Mouse (Mus musculus): ENCODE results near the gene Cacna2d3. TPM values are rescaled to one million over a fixed set of nuclear protein-coding genes. Genes with fewer than 3 reads are reported as not detected.

Cacna2d3 gene
- polyA plus RNA-seq, 1 experiment from 2014 or later: 63.0 TPM

GRCm38 (mm10) chr14:29137006-29137579 lies 584.6 kb downstream of the Cacna2d3 start:
- ATAC-seq (ENCODE audit: low read depth): no peak
- H3K9ac ChIP-seq (replicated peaks; ENCODE audit: low read depth, low read length): no peak overlapping the region
- H3K27me3 ChIP-seq (ENCODE audit: control insufficient read depth, insufficient read depth, low read length): no peaks in the 10 kb centered on the region
- H3K9me3 ChIP-seq (ENCODE audit: control insufficient read depth, low read length): no peaks in the 10 kb centered on the region
- WGBS: 83% methylated on average over 10 of the region's 10 CpGs
- no peak overlapping the region for H3K27ac ChIP-seq (ENCODE audit: low read depth, low read length)
- H3K4me3 ChIP-seq (ENCODE audit: low read depth, low read length): no peak overlapping the region
- no peaks in the 10 kb centered on the region for H3K4me1 ChIP-seq (ENCODE audit: control insufficient read depth, insufficient read depth, low read length)
- no peak overlapping the region for H3K4me2 ChIP-seq (ENCODE audit: low read depth, low read length)
- no peaks in the 10 kb centered on the region for H3K36me3 ChIP-seq (ENCODE audit: control insufficient read depth, insufficient read depth, low read length)

DNA sequence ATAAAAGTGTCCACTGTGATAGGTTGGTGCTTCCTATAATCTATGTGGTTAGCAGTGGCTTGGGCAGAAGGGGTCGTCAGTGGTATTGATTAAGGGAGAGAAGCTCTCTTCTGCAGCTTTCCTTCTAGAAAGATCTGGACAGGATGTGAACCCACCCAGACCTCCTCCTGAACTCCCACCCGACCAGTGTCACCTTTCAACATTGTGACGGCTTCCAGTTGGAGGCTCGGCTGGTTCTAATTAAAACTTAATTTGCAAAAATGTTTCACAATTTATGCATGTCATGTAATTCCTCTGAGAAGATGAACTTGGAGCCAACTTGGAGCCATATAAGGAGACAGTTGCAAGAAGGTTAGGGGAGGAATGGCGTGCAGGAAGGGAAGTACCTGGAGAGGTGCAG lies 586.8 kb downstream of the Cacna2d3 start:
- 89% methylated on average over 5 of the region's 5 CpGs for WGBS
- Histone ChIP-seq H3K9ac (replicated peaks; ENCODE audit: low read depth, low read length) (no peak overlapping the region), H3K4me2 (ENCODE audit: low read depth, low read length) (no peak overlapping the region), H3K4me3 (ENCODE audit: low read depth, low read length) (no peak overlapping the region), H3K9me3 (ENCODE audit: control insufficient read depth, low read length) (no peaks in the 10 kb centered on the region), H3K4me1 (ENCODE audit: control insufficient read depth, insufficient read depth, low read length) (no peaks in the 10 kb centered on the region), H3K36me3 (ENCODE audit: control insufficient read depth, insufficient read depth, low read length) (no peaks in the 10 kb centered on the region), H3K27me3 (ENCODE audit: control insufficient read depth, insufficient read depth, low read length) (no peaks in the 10 kb centered on the region), H3K27ac (ENCODE audit: low read depth, low read length) (no peak overlapping the region)
- ATAC-seq (ENCODE audit: low read depth): no peak

- Histone ChIP-seq H3K27ac (ENCODE audit: low read depth, low read length) (no peak overlapping the region), H3K9me3 (ENCODE audit: control insufficient read depth, low read length) (no peaks in the 10 kb centered on the region), H3K4me3 (ENCODE audit: low read depth, low read length) (no peak overlapping the region), H3K27me3 (ENCODE audit: control insufficient read depth, insufficient read depth, low read length) (no peaks in the 10 kb centered on the region), H3K36me3 (ENCODE audit: control insufficient read depth, insufficient read depth, low read length) (no peaks in the 10 kb centered on the region), H3K4me2 (ENCODE audit: low read depth, low read length) (no peak overlapping the region), H3K4me1 (ENCODE audit: control insufficient read depth, insufficient read depth, low read length) (no peaks in the 10 kb centered on the region), H3K9ac (replicated peaks; ENCODE audit: low read depth, low read length) (no peak overlapping the region)
- ATAC-seq (ENCODE audit: low read depth): no peak
Measured at GRCm38 (mm10) chr14:29130511-29130910, 591.2 kb downstream of the Cacna2d3 start.

- no peak overlapping the region for H3K27ac ChIP-seq (ENCODE audit: low read depth, low read length)
- no peak overlapping the region for H3K9ac ChIP-seq (replicated peaks; ENCODE audit: low read depth, low read length)
Measured at GRCm38 (mm10) chr14:29123886-29124285, 597.8 kb downstream of the Cacna2d3 start.

GRCm38 (mm10) chr14:29122749-29123148 lies 598.9 kb downstream of the Cacna2d3 start:
- Histone ChIP-seq H3K9ac (replicated peaks; ENCODE audit: low read depth, low read length) (no peak overlapping the region), H3K36me3 (ENCODE audit: control insufficient read depth, insufficient read depth, low read length) (no peaks in the 10 kb centered on the region), H3K4me2 (ENCODE audit: low read depth, low read length) (no peak overlapping the region), H3K9me3 (ENCODE audit: control insufficient read depth, low read length) (no peaks in the 10 kb centered on the region), H3K27me3 (ENCODE audit: control insufficient read depth, insufficient read depth, low read length) (no peaks in the 10 kb centered on the region), H3K27ac (ENCODE audit: low read depth, low read length) (no peak overlapping the region), H3K4me1 (ENCODE audit: control insufficient read depth, insufficient read depth, low read length) (no peaks in the 10 kb centered on the region), H3K4me3 (ENCODE audit: low read depth, low read length) (no peak overlapping the region)
- WGBS: 99% methylated on average over 3 of the region's 3 CpGs
- ATAC-seq (ENCODE audit: low read depth): no peak

More at GRCm38 (mm10) chr14:29123886-29124285, 597.8 kb downstream of the Cacna2d3 start:
- Histone ChIP-seq H3K36me3 (ENCODE audit: control insufficient read depth, insufficient read depth, low read length) (no peaks in the 10 kb centered on the region), H3K4me3 (ENCODE audit: low read depth, low read length) (no peak overlapping the region), H3K27me3 (ENCODE audit: control insufficient read depth, insufficient read depth, low read length) (no peaks in the 10 kb centered on the region), H3K4me2 (ENCODE audit: low read depth, low read length) (no peak overlapping the region), H3K4me1 (ENCODE audit: control insufficient read depth, insufficient read depth, low read length) (no peaks in the 10 kb centered on the region), H3K9me3 (ENCODE audit: control insufficient read depth, low read length) (no peaks in the 10 kb centered on the region)
- no peak for ATAC-seq (ENCODE audit: low read depth)

GRCm38 (mm10) chr14:29113852-29114450 lies 607.7 kb downstream of the Cacna2d3 start:
- no peak; the same call in 1 of the 2 replicates for ATAC-seq (ENCODE audit: low read depth)
- H3K27ac ChIP-seq (ENCODE audit: low read depth, low read length): no peak overlapping the region
- no peaks in the 10 kb centered on the region for H3K27me3 ChIP-seq (ENCODE audit: control insufficient read depth, insufficient read depth, low read length)
- no peaks in the 10 kb centered on the region for H3K36me3 ChIP-seq (ENCODE audit: control insufficient read depth, insufficient read depth, low read length)
- no peak overlapping the region for H3K9ac ChIP-seq (replicated peaks; ENCODE audit: low read depth, low read length)
- no peaks in the 10 kb centered on the region for H3K9me3 ChIP-seq (ENCODE audit: control insufficient read depth, low read length)
- peaks cover 11% of the 10 kb centered on the region for H3K4me1 ChIP-seq (ENCODE audit: control insufficient read depth, insufficient read depth, low read length)
- no peak overlapping the region for H3K4me3 ChIP-seq (ENCODE audit: low read depth, low read length)
- no peak overlapping the region for H3K4me2 ChIP-seq (ENCODE audit: low read depth, low read length)
- 27% methylated on average over 9 of the region's 9 CpGs for WGBS

- WGBS: 67% methylated on average over 6 of the region's 6 CpGs
- no peaks in the 10 kb centered on the region for H3K9me3 ChIP-seq (ENCODE audit: control insufficient read depth, low read length)
Measured at GRCm38 (mm10) chr14:29111666-29112065, 610.0 kb downstream of the Cacna2d3 start.

GRCm38 (mm10) chr14:29110351-29111091 lies 611.1 kb downstream of the Cacna2d3 start:
- WGBS: 78% methylated on average over 9 of the region's 9 CpGs
- no peak for ATAC-seq (ENCODE audit: low read depth)
- peaks cover 11% of the 10 kb centered on the region for H3K4me1 ChIP-seq (ENCODE audit: control insufficient read depth, insufficient read depth, low read length)

More at GRCm38 (mm10) chr14:29111666-29112065, 610.0 kb downstream of the Cacna2d3 start:
- Histone ChIP-seq H3K4me3 (ENCODE audit: low read depth, low read length) (no peak overlapping the region), H3K9ac (replicated peaks; ENCODE audit: low read depth, low read length) (no peak overlapping the region), H3K36me3 (ENCODE audit: control insufficient read depth, insufficient read depth, low read length) (no peaks in the 10 kb centered on the region), H3K27ac (ENCODE audit: low read depth, low read length) (no peak overlapping the region), H3K4me2 (ENCODE audit: low read depth, low read length) (no peak overlapping the region), H3K27me3 (ENCODE audit: control insufficient read depth, insufficient read depth, low read length) (no peaks in the 10 kb centered on the region), H3K4me1 (ENCODE audit: control insufficient read depth, insufficient read depth, low read length) (peaks cover 11% of the 10 kb centered on the region)
- ATAC-seq (ENCODE audit: low read depth): no peak

DNA sequence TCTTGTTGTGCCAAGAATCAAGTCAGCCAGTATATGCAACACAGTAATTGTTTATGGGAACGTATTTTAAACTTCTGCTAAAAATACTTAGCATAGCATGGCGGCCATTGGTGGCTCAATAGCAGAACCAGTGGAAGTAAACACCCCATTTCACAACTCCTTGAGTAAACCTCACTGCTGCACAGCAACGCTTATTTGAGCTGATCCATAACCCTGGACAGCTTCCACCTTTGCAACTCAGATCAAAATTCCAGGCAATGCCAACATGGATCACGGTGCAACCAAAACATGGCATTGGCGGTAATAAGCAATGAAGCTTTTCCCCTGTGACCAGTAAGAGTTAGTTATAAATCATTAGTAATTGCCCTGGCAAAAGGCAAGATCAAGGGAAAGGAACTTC lies 614.2 kb downstream of the Cacna2d3 start:
- WGBS: 71% methylated on average over 5 of the region's 5 CpGs
- Histone ChIP-seq H3K36me3 (ENCODE audit: control insufficient read depth, insufficient read depth, low read length) (no peaks in the 10 kb centered on the region), H3K9me3 (ENCODE audit: control insufficient read depth, low read length) (no peaks in the 10 kb centered on the region), H3K4me3 (ENCODE audit: low read depth, low read length) (no peak overlapping the region), H3K27me3 (ENCODE audit: control insufficient read depth, insufficient read depth, low read length) (no peaks in the 10 kb centered on the region), H3K4me2 (ENCODE audit: low read depth, low read length) (no peak overlapping the region), H3K27ac (ENCODE audit: low read depth, low read length) (no peak overlapping the region), H3K9ac (replicated peaks; ENCODE audit: low read depth, low read length) (no peak overlapping the region), H3K4me1 (ENCODE audit: control insufficient read depth, insufficient read depth, low read length) (0 out of 2 replicates have a peak, but pooled peaks cover 3% of the 10 kb centered on the region)
- ATAC-seq (ENCODE audit: low read depth): no peak

More at GRCm38 (mm10) chr14:29110351-29111091, 611.1 kb downstream of the Cacna2d3 start:
- no peak overlapping the region for H3K27ac ChIP-seq (ENCODE audit: low read depth, low read length)
- H3K9me3 ChIP-seq (ENCODE audit: control insufficient read depth, low read length): no peaks in the 10 kb centered on the region
- H3K36me3 ChIP-seq (ENCODE audit: control insufficient read depth, insufficient read depth, low read length): no peaks in the 10 kb centered on the region
- no peaks in the 10 kb centered on the region for H3K27me3 ChIP-seq (ENCODE audit: control insufficient read depth, insufficient read depth, low read length)
- H3K4me3 ChIP-seq (ENCODE audit: low read depth, low read length): no peak overlapping the region
- no peak overlapping the region for H3K9ac ChIP-seq (replicated peaks; ENCODE audit: low read depth, low read length)
- no peak overlapping the region for H3K4me2 ChIP-seq (ENCODE audit: low read depth, low read length)

All from neural tube, embryonic 14.5 days (tissue).